Mouse (Mus musculus) embryonic facial prominence, embryonic 12.5 days (tissue): ENCODE measurements around the gene Qrfpr. TPM values are rescaled to one million over a fixed set of nuclear protein-coding genes. Genes with fewer than 3 reads are reported as not detected.

Experiments
- ATAC-seq: fragments of 200-750 bp; cut with Nextera tagmentation; 2 replicates; pipeline ENCODE4 v1.8.0; 2017; ENCODE audit not compliant: insufficient number of reproducible peaks, insufficient read depth, low FRiP score, low TSS enrichment
- H3K27ac ChIP-seq: fragments of 300-500 bp; sonication (generic); 2 replicates; pipeline ENCODE4 v1.5.1; 2016; ENCODE audit warnings: mild to moderate bottlenecking
- H3K27me3 ChIP-seq: fragments of 300-500 bp; sonication (generic); 2 replicates; pipeline ENCODE4 v1.6.1; 2016; ENCODE audit warnings: mild to moderate bottlenecking, moderate library complexity
- H3K36me3 ChIP-seq: fragments of 300-500 bp; sonication (generic); 2 replicates; pipeline ENCODE4 v1.6.1; 2016; ENCODE audit warnings: mild to moderate bottlenecking
- H3K4me1 ChIP-seq: fragments of 300-500 bp; sonication (generic); 2 replicates; pipeline ENCODE4 v1.6.1; 2016
- H3K4me2 ChIP-seq: fragments of 300-500 bp; sonication (generic); replicated peaks from 2 replicates; pipeline ENCODE4 v1.6.1; 2016; ENCODE audit warnings: mild to moderate bottlenecking, moderate library complexity
- H3K4me3 ChIP-seq: fragments of 300-500 bp; sonication (generic); 2 replicates; pipeline ENCODE4 v1.5.1; 2016; ENCODE audit warnings: mild to moderate bottlenecking
- H3K9ac ChIP-seq: fragments of 300-500 bp; sonication (generic); 2 replicates; pipeline ENCODE4 v1.6.1; 2016; ENCODE audit warnings: mild to moderate bottlenecking, moderate library complexity
- H3K9me3 ChIP-seq: fragments of 300-500 bp; sonication (generic); 2 replicates; pipeline ENCODE4 v1.6.1; 2016; ENCODE audit warnings: mild to moderate bottlenecking, moderate library complexity
- WGBS: fragments of 180-500 bp; shearing (Covaris S2); methylation state at CpG from one replicate; pipeline ENCODE4 v1.1.7; 2016; 5-methylcytosine and 5-hydroxymethylcytosine counted together
- polyA plus RNA-seq: library from polyadenylated mRNA; unstranded; fragments of >200 nt; fragmentation: Nextera tagmentation; extraction: Ambion mirVana; gene quantifications from 2 replicates; pipeline ENCODE4 v1.2.1, GENCODE M21; 2016

The Qrfpr gene
- polyA plus RNA-seq, 1 experiment from 2014 or later = 0.28 TPM

DNA sequence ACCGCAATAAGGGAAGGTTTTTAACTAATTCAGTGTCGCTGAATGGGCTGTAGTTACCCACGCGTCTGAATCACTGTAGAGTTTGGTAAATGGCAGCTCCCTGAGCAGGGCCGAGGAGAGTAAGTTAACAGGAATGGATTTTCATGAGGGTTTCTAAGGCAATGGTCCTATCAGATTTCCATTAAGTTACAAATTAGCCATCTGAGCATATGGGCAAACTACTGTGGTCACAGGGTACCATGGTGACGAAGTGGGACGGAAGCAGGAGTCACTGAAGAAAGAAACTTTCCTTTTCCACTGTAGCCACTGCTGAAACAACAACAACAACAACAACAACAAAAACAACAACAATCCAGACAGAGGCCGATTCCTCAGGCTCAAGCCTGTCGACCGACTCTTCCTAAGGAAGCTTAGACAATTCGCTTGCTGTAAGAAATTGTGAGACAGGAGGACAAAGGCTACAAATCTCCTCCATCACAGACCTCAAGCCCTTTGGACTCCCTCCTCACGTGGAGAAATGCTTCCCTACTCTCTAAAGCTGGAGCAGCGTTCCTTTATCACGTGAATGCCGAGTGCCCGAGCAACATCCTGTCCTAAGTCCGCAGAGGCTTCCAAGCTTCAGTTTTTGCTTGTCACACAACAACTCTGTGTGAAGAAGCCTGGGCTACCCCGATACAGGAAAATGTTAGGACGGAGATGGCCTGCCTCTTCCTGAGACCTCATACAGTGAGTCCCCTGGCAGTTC is 14.4 kb downstream of the Qrfpr start:
- ATAC-seq = no peak
- no peaks in the 10 kb centered on the region for H3K4me1 ChIP-seq
- no peak overlapping the region for H3K4me3 ChIP-seq
- H3K9ac ChIP-seq = no peak overlapping the region
- no peaks in the 10 kb centered on the region for H3K9me3 ChIP-seq
- H3K36me3 ChIP-seq = no peaks in the 10 kb centered on the region
- 73% methylated on average over 19 of the region's 19 CpGs for whole genome bisulfite sequencing
- H3K27me3 ChIP-seq = no peaks in the 10 kb centered on the region
- H3K27ac ChIP-seq = no peak overlapping the region
- H3K4me2 ChIP-seq = no peak overlapping the region

GRCm38 (mm10) chr3:36202932-36203331 is 19.2 kb downstream of the Qrfpr start:
- 71% methylated on average over 7 of the region's 7 CpGs for WGBS
- no peak overlapping the region for H3K4me3 ChIP-seq
- H3K27ac ChIP-seq = no peak overlapping the region
- no peak overlapping the region for H3K9ac ChIP-seq
- H3K36me3 ChIP-seq = no peaks in the 10 kb centered on the region
- H3K9me3 ChIP-seq = no peaks in the 10 kb centered on the region
- no peaks in the 10 kb centered on the region for H3K4me1 ChIP-seq
- H3K27me3 ChIP-seq = no peaks in the 10 kb centered on the region
- H3K4me2 ChIP-seq = no peak overlapping the region
- ATAC-seq = no peak

DNA sequence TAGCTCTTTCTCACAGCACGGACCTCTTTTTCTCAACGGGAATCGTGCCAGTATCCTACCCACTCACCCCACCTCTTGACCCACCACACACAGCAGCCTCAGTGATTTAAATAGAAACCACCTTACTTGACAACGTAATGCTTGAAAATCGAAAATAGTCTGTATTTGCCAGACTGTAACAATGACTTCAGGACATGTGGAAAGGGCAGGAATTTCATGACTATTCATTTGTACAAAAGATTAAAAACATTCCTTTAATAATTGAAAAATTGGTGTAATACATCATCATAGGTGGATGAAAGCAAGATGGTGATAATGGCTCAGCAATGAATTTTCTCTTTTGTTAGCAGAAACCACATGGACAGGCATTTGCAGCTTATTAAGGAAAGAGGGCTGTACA is 21.0 kb downstream of the Qrfpr start:
- no peak overlapping the region for H3K4me3 ChIP-seq
- ATAC-seq = no peak
- WGBS = 59% methylated on average over 5 of the region's 5 CpGs

DNA sequence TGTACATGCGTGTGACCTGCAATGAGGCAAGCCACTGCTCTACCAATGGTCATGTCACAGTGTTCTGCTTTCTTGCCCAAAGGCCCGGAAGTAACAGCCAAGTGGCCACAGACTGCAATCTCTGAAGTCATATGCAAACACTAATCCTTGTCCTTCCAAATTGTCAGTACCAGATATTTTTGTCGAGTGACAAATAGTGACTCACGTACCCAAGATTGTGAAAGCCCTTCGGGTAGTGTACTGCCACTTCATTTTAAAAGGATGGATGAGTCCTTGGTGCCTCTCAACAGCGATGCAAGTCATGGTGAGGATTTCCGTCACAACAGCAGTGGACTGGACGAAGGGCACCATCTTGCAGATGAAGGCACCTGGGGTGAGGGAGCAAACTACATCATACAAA is 32.9 kb downstream of the Qrfpr start:
- Histone ChIP-seq H3K4me1 (no peaks in the 10 kb centered on the region), H3K9me3 (no peaks in the 10 kb centered on the region), H3K4me2 (no peak overlapping the region), H3K36me3 (no peaks in the 10 kb centered on the region), H3K9ac (no peak overlapping the region), H3K27me3 (no peaks in the 10 kb centered on the region), H3K27ac (no peak overlapping the region), H3K4me3 (no peak overlapping the region)
- 92% methylated on average over 8 of the region's 8 CpGs for WGBS
- ATAC-seq = no peak

More for the DNA sequence above, 21.0 kb downstream of the Qrfpr start:
- Histone ChIP-seq H3K4me1 (no peaks in the 10 kb centered on the region), H3K9me3 (no peaks in the 10 kb centered on the region), H3K27me3 (no peaks in the 10 kb centered on the region), H3K27ac (no peak overlapping the region), H3K9ac (no peak overlapping the region), H3K36me3 (no peaks in the 10 kb centered on the region), H3K4me2 (no peak overlapping the region)

- Histone ChIP-seq H3K9ac (no peak overlapping the region), H3K4me2 (no peak overlapping the region), H3K4me3 (no peak overlapping the region), H3K4me1 (no peaks in the 10 kb centered on the region), H3K36me3 (no peaks in the 10 kb centered on the region), H3K9me3 (no peaks in the 10 kb centered on the region), H3K27ac (no peak overlapping the region), H3K27me3 (no peaks in the 10 kb centered on the region)
- ATAC-seq = no peak
- 84% methylated on average over 4 of the region's 4 CpGs for WGBS
Observed at GRCm38 (mm10) chr3:36186510-36186909, 35.6 kb downstream of the Qrfpr start.

- no peaks in the 10 kb centered on the region for H3K9me3 ChIP-seq
- no peak overlapping the region for H3K27ac ChIP-seq
- 10% methylated on average over 4 of the region's 4 CpGs for WGBS
- no peaks in the 10 kb centered on the region for H3K36me3 ChIP-seq
- H3K9ac ChIP-seq = no peak overlapping the region
- H3K4me3 ChIP-seq = no peak overlapping the region
- no peak for ATAC-seq
- H3K4me1 ChIP-seq = no peaks in the 10 kb centered on the region
- H3K4me2 ChIP-seq = no peak overlapping the region
- H3K27me3 ChIP-seq = no peaks in the 10 kb centered on the region
Observed at GRCm38 (mm10) chr3:36181519-36181918, 40.6 kb downstream of the Qrfpr start.

- Histone ChIP-seq H3K4me3 (no peak overlapping the region), H3K36me3 (no peaks in the 10 kb centered on the region; the same call in 1 of the 2 replicates), H3K27ac (no peak overlapping the region), H3K27me3 (no peaks in the 10 kb centered on the region), H3K4me2 (no peak overlapping the region), H3K9ac (no peak overlapping the region), H3K9me3 (no peaks in the 10 kb centered on the region), H3K4me1 (no peaks in the 10 kb centered on the region)
- WGBS = 89% methylated on average over 2 of the region's 2 CpGs
- no peak for ATAC-seq
Observed at GRCm38 (mm10) chr3:36173761-36174160, 48.4 kb downstream of the Qrfpr start.

- WGBS = 91% methylated on average over 1 of the region's 1 CpGs
- Histone ChIP-seq H3K27ac (no peak overlapping the region), H3K36me3 (peaks cover 19% of the 10 kb centered on the region), H3K4me1 (no peaks in the 10 kb centered on the region), H3K9me3 (no peaks in the 10 kb centered on the region), H3K9ac (no peak overlapping the region), H3K27me3 (no peaks in the 10 kb centered on the region), H3K4me3 (no peak overlapping the region), H3K4me2 (no peak overlapping the region)
- no peak for ATAC-seq
Observed at GRCm38 (mm10) chr3:36171348-36171747, 50.8 kb downstream of the Qrfpr start.

DNA sequence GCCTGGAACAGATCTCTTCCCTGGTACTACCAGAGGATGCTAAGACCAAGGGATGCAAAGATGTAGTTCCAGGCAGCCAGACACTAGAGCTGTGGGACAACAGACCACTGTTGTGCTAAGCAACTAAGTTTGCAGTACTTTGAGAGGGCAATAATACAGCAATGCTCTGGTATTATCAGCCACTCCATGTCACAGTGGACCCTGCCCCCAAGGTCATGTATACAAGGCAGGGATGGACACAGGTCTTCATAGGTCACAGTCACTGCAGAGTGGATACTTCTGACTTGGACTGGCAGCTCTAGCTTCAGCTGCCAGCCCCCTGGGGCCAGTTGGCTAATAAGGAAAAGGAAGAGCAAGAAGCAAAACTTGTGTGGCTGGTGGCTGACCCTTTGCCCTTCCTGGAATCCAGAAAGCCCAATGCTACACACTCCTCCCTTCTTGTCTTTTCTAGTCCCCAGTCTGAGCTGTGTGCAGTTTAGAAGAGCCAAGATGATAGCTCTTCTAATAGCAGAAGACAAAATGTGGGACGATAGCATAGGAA is 51.4 kb downstream of the Qrfpr start:
- no peak overlapping the region for H3K4me3 ChIP-seq
- ATAC-seq = no peak
- H3K36me3 ChIP-seq = peaks cover 25% of the 10 kb centered on the region
- no peaks in the 10 kb centered on the region for H3K9me3 ChIP-seq
- no peak overlapping the region for H3K4me2 ChIP-seq
- 100% methylated on average over 1 of the region's 1 CpGs for WGBS
- H3K9ac ChIP-seq = no peak overlapping the region
- no peaks in the 10 kb centered on the region for H3K4me1 ChIP-seq
- no peaks in the 10 kb centered on the region for H3K27me3 ChIP-seq
- no peak overlapping the region for H3K27ac ChIP-seq

DNA sequence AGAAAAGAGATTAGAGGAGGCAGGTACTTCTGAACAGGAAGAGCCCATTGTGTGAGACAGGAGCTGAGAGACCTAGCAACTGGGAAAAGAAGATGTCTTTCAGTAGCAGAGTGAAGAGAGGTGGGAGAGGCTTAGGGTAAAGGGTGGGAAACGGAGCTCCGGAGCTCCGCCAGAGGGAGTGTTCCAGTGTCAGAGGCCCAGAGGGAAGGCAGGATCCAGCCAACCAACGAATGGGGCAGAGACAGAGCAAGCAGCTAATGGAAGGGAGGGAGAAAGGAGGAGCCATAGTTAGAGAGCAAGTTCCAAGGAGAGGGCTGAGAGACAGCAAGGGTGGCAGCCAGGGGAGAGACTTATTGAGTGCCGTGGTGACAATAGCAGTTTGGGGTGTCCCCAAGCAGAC is 66.8 kb downstream of the Qrfpr start:
- WGBS = 25% methylated on average over 5 of the region's 5 CpGs
- no peak for ATAC-seq
- peaks cover 11% of the 10 kb centered on the region for H3K36me3 ChIP-seq
- H3K4me3 ChIP-seq = no peak overlapping the region
- no peak overlapping the region for H3K27ac ChIP-seq
- H3K27me3 ChIP-seq = no peaks in the 10 kb centered on the region
- 0 out of 2 replicates have a peak, but pooled peaks cover 3% of the 10 kb centered on the region for H3K9me3 ChIP-seq
- no peak overlapping the region for H3K4me2 ChIP-seq
- H3K9ac ChIP-seq = no peak overlapping the region
- peaks cover 17% of the 10 kb centered on the region for H3K4me1 ChIP-seq

GRCm38 (mm10) chr3:36150934-36151686 is 71.0 kb downstream of the Qrfpr start, which contains the start of gene D3Ertd254e:
Gene D3Ertd254e, plus strand, starts transcription at chr3:36151017.
- Histone ChIP-seq H3K36me3 (no peaks in the 10 kb centered on the region), H3K4me3 (peak within 1 kb of the TSS; percentile 85), H3K27me3 (no peaks in the 10 kb centered on the region), H3K27ac (peak within 1 kb of the TSS; percentile 90), H3K9me3 (no peaks in the 10 kb centered on the region), H3K4me1 (peaks cover 17% of the 10 kb centered on the region), H3K4me2 (peak within 1 kb of the TSS; percentile 66), H3K9ac (peak within 1 kb of the TSS; percentile 89)
- under 1% methylated on average over 53 of the region's 54 CpGs for WGBS
- peak; percentile 99 for ATAC-seq

- Histone ChIP-seq H3K36me3 (no peaks in the 10 kb centered on the region), H3K4me1 (peaks cover 17% of the 10 kb centered on the region), H3K9ac (no peak overlapping the region), H3K4me3 (peak overlapping the region; percentile 85), H3K4me2 (peak overlapping the region; percentile 18), H3K9me3 (no peaks in the 10 kb centered on the region), H3K27me3 (no peaks in the 10 kb centered on the region), H3K27ac (no peak overlapping the region)
- WGBS = 8% methylated on average over 1 of the region's 1 CpGs
- ATAC-seq = no peak
Observed at GRCm38 (mm10) chr3:36150537-36150933, 71.6 kb downstream of the Qrfpr start.
